Mouse (Mus musculus): ENCODE data around the gene Duoxa1.

DNA sequence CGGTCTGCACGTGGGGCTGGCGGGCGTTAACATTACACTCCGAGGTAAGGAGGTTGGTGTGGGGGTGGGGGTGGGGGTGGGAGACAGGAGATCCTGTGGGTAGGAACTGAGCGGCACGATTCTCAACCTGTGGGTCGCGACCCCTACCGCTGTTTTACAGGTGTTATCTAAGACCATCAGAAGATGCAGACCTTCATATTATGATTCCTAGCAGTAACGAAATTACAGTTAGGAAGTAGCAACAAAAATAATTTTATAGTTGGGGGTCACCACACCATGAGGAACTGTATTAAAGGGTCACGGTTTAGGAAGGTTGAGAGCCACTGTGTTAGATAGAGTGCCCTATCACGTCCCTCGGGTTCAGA lies 12.9 kb downstream of the Duoxa1 start:
- TF ChIP-seq POLR2A (IDR thresholded peaks at IDR 0.05; ENCODE audit: control insufficient read depth in 1 of 2, insufficient read depth in 1 of 2, low read depth in 1 of 2, low read length in 2 of 2, poor library complexity in 1 of 2), result no peak
- TF ChIP-seq CTCF (IDR thresholded peaks at IDR 0.05 in 2 of 3, conservative IDR thresholded peaks at IDR 0.05 in 1 of 3; ENCODE audit: control insufficient read depth in 1 of 3, insufficient read depth in 1 of 3, low read depth in 2 of 3, low read length in 3 of 3, poor library complexity in 1 of 3, severe bottlenecking in 1 of 3), result no peak
- no peak for TF ChIP-seq RCOR1 (IDR thresholded peaks at IDR 0.05; ENCODE audit: low read depth, low read length)
- no peak for TF ChIP-seq CHD1 (IDR thresholded peaks at IDR 0.05; ENCODE audit: low read depth, low read length)
- no peak for TF ChIP-seq GATA1 (IDR thresholded peaks at IDR 0.05; ENCODE audit: low read depth, low read length)

All from MEL (cell line).